Comparison of ENCODE assay signal across 15 mouse cellular contexts in genomic region chr14:55169021-55169855, GRCm38 (mm10). TPM values are rescaled to one million over a fixed set of nuclear protein-coding genes. Genes with fewer than 3 reads are reported as not detected.
"Had no signal": no experiment of that assay in that cellular context is flagged by ENCODE, and none has a peak within 500 bp of the region (broad histone marks: within the 10 kb centered on the region; RNA-seq: fewer than 3 reads in every experiment).

No protein-coding gene starts in this region.

- H3K4me2 ChIP-seq: limb, embryonic 13.5 days; midbrain, embryonic 15.5 days; neural tube, embryonic 13.5 days had no signal

- DNase-seq: kidney, adult 18-20 months; kidney, postnatal 10 days; kidney, postnatal 4 days; lung, adult 18-20 months; right cerebral cortex, postnatal 14 days had no signal

- H3K9me3 ChIP-seq: limb, embryonic 13.5 days; midbrain, embryonic 10.5 days; midbrain, embryonic 15.5 days; neural tube, embryonic 13.5 days had no signal

- H3K4me3 ChIP-seq: layer of hippocampus, adult 2 months; limb, embryonic 13.5 days; midbrain, embryonic 10.5 days; midbrain, embryonic 15.5 days; neural tube, embryonic 13.5 days had no signal

- H3K27me3 ChIP-seq: midbrain, embryonic 15.5 days; neural tube, embryonic 13.5 days had no signal

- H3K27ac ChIP-seq: layer of hippocampus, adult 2 months; limb, embryonic 13.5 days; liver, embryonic 14.5 days; midbrain, embryonic 10.5 days; midbrain, embryonic 15.5 days; neural tube, embryonic 13.5 days had no signal

- H3K36me3 ChIP-seq: limb, embryonic 13.5 days; midbrain, embryonic 10.5 days; midbrain, embryonic 15.5 days; neural tube, embryonic 13.5 days had no signal

- H3K9ac ChIP-seq: limb, embryonic 13.5 days; liver, embryonic 14.5 days; midbrain, embryonic 15.5 days; neural tube, embryonic 13.5 days had no signal

RNA-seq across cellular contexts. Expression of gene Jph4, which starts 52.5 kb away (rescaled TPM):
- total RNA-seq: liver, adult 2 months; megakaryocyte progenitor cell, adult 5-6 weeks had no signal
- polyA plus RNA-seq: liver, adult 2 months had no signal

RNA-seq across cellular contexts. Expression of gene Dhrs2, which starts 52.6 kb away (rescaled TPM):
- total RNA-seq: layer of hippocampus, adult 2 months; left cerebral cortex, postnatal 10 days; left cerebral cortex, postnatal 4 days; liver, adult 2 months; megakaryocyte progenitor cell, adult 5-6 weeks had no signal
- polyA plus RNA-seq: liver, adult 2 months; midbrain, embryonic 10.5 days had no signal
